Mouse (Mus musculus) thymus, postnatal 0 days (tissue): Measurements from ENCODE around the gene Ttc36. TPM values are rescaled to one million over a fixed set of nuclear protein-coding genes. Genes with fewer than 3 reads are reported as not detected.

Experiments used
- DNase-seq: peaks from one replicate; pipeline ENCODE4 v3.0.0-alpha.2; 2015; ENCODE audit warnings: low spot score
- polyA plus RNA-seq: library from polyadenylated mRNA; unstranded; fragments of >200 nt; fragmentation: Nextera tagmentation; extraction: Ambion mirVana; gene quantifications from 2 replicates; pipeline ENCODE4 v1.2.1, GENCODE M21; 2015

The Ttc36 gene
- 1.5 and 3.0 TPM in 2 replicates for polyA plus RNA-seq

DNA sequence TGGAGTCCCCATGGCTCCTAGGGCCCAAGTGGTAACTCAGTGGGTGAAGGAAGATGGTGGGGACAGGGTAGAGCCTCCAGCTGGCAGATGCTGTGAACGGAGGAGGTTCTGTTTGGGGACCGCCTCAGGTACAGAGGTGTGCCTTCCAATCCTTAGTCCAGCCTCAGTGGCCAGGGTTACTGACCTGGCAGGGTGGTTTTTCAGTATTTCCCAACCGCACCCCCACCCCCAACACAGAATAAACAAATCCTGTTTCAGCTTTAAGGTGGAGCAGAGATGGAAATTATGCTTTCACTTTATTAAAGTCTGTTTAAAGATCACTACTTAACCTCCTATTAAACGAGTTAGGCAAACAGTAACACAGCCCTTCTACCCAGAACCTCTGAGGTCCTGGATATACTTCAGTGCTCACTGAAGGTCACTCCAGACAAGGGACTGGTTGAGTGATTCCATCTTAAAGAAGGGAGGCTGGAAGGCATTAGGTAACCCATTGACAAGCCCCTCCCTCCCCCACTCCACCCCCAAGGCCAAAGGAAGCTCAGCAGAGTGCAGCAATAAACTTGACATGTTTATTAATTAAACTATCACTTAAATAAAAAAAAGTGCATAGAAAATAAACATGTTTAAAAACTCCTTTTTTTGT lies at the start of gene Ttc36:
Ttc36 (minus strand) TSS at position 265 of the 643 bp plus-strand sequence.
- DNase-seq = no peak

DNA sequence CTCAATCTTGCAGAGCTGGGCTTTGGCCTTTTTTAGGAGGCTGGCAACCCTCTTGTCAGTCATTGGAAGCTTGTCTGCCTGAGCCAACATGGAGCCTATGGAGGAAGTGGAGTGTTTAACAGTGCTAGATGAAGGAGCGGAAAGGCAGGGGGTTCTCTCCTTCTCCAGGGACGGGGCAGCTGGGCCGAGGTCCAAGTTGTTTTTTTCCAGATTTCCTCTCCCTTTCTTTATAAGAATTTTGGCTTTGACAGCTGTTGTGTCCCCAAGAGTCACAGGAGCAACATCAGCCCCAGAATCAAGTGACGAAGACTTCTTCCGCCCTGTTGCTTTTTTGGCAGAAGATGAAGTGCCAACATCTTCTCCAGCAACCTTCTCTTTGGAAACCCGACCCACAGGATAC lies 44.6 kb upstream of the Ttc36 start:
- DNase-seq = no peak

- DNase-seq = peak; percentile 55
Observed at GRCm38 (mm10) chr9:44841241-44841640, 38.4 kb upstream of the Ttc36 start.

DNA sequence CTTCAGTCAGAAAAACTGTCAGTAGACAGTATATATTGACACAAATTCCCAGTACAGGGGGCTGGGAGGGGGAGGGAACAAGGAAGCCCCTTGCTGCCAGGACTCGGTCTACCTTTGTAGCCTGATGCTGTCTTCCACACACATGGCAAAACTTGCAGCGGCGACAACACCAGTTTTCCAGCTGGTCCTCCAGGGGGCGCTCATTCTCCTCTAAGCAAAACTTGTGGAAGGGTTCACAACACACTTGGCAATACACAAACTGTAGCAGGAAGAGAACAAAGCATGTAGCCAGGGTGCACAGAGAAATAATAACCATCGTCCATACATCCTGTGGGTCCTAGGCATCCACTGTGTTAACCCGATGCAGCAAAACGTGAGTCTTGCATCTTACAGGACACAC lies 33.6 kb upstream of the Ttc36 start:
- DNase-seq = peak; percentile 80

DNA sequence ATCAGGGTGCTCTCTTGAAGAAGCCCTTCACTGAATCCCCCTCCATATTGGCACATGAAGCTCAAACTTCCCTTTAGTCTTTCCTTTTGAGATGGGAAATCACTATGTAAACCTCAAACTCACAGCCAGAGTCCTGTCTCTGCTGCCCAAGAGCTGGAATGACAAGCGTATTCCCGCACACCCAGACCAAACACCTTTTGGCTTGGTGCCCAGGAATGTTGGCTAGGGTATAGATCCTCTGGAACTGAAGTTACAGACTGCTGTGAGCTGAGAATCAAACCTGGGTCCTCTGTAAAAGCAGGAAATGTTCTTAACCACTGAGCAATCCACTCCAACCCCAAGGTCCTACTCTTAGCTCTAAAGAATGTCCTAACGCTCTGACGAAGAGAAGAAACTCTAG lies 29.5 kb upstream of the Ttc36 start:
- no peak for DNase-seq

DNA sequence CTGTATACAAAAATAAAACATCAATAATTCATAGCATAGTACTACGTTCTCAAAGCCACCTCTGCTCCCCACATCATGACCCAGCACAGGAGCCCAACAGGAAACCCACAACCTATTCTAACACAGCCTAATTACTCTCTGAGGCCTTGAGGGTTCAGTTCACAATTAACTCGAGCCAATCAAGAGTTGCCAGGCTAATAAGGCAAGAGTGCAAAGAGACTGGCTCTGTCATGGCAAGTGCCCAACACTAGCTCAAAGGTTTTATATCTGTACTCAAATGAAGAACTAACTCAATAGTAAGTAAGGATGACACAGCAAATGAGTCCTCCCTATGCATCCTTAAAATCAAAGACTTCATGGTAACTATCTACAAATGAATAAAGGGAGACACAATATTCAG lies 27.6 kb upstream of the Ttc36 start:
- no peak for DNase-seq

DNA sequence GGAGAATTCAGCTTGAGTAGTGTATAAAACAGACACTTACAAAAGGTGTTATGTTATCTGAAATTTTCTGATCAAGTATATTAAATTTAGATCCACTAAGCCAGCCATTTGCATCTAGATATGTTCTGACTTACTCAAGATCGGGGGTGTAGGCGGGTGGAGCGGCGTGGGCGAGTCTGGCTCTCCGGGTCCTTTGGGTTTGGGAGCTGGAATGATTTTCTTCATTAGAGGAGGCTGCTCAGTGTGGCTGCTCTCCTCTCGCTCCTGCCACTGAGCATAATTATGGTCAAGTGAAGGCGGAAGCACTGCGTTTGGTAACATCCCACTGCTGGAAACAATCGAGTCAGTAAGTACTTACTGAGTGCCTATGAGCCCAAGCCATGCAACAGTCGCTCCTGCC lies 26.1 kb upstream of the Ttc36 start:
- DNase-seq = no peak

DNA sequence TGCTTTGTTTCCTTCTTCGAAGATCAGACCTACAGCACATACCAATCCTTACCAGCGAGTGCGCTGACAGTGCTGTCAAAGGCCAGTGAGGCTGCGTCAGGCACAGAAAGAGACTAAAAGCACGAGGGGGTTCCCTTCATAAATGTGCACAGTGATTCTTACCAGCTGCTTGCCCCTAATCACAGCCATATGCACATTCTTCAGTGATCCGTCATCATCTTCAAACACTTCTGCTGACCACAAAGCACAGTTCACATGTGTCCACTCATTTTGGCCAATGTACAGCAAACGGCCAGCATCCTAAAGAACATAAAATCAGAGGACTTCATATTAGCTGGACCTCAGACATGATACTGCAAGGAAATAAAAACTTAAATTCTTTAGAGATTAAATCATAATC lies 23.8 kb upstream of the Ttc36 start:
- no peak for DNase-seq

GRCm38 (mm10) chr9:44819920-44820827 lies 17.3 kb upstream of the Ttc36 start:
- no peak for DNase-seq

DNA sequence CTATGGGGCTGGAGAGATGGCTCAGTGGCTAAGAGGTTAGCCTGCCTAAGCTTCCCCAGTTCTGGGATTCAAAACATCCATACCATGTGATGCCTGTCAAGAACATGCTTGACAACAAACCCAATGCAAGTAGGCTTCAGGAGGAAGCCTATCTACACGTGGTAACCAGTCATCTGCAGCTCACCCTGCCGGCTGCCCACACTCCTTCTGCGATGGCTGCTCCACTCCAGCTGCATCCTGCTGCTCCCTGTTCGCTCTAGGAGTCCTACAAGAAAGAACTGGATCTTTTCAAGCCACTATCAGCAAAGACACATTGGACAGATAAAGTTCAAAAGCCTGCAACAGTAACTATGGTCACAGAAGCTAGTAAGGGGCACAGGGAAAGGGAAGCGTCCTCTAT lies 14.7 kb upstream of the Ttc36 start:
- no peak for DNase-seq

- DNase-seq = no peak
Observed at GRCm38 (mm10) chr9:44814179-44814578, 11.3 kb upstream of the Ttc36 start.

- DNase-seq = no peak
Observed at GRCm38 (mm10) chr9:44810316-44810715, 7.4 kb upstream of the Ttc36 start.

DNA sequence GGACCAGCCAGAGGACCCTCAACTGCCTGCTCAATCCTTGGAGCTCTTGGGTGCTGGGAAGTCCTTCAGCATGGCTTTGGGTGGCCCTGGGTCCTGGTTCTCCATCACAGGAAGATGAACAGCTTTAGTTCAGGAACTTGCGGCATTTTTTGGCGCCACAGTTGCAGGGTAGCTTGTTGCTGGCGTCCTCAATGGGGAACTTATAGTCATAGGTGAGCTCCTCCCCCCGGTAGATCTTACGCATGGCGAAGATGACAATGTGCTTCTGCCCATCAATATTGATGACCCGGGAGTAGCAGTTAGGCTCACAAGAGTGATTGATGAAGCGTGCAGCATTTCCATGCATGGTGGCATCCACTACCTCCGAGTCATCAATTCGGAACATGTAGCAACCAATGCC lies 4.9 kb upstream of the Ttc36 start:
- DNase-seq = no peak

GRCm38 (mm10) chr9:44807141-44807540 lies 4.3 kb upstream of the Ttc36 start:
- no peak for DNase-seq

GRCm38 (mm10) chr9:44805536-44805935 lies 2.7 kb upstream of the Ttc36 start:
- DNase-seq = no peak

GRCm38 (mm10) chr9:44804678-44805077 lies 1.8 kb upstream of the Ttc36 start:
- no peak for DNase-seq

- no peak for DNase-seq
Observed at GRCm38 (mm10) chr9:44801669-44802068, 1.2 kb downstream of the Ttc36 start.

DNA sequence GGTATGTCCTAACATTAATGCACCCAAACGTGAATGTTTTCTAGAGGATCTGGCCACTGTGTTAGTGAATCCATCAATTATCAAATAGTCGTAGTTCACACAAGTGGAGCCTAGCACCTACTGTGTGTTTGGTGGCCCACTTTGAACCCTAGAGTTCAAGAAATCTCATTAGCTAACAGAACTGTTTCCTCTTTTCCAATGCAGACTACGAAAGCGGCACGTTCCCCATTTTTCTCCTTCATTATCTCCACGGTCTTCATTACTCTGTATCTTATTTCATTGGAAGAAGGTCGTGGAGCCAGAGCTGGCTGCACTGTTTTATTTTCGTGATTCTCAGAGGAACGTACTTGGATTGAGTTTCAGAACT lies 2.9 kb downstream of the Ttc36 start:
- DNase-seq = no peak

DNA sequence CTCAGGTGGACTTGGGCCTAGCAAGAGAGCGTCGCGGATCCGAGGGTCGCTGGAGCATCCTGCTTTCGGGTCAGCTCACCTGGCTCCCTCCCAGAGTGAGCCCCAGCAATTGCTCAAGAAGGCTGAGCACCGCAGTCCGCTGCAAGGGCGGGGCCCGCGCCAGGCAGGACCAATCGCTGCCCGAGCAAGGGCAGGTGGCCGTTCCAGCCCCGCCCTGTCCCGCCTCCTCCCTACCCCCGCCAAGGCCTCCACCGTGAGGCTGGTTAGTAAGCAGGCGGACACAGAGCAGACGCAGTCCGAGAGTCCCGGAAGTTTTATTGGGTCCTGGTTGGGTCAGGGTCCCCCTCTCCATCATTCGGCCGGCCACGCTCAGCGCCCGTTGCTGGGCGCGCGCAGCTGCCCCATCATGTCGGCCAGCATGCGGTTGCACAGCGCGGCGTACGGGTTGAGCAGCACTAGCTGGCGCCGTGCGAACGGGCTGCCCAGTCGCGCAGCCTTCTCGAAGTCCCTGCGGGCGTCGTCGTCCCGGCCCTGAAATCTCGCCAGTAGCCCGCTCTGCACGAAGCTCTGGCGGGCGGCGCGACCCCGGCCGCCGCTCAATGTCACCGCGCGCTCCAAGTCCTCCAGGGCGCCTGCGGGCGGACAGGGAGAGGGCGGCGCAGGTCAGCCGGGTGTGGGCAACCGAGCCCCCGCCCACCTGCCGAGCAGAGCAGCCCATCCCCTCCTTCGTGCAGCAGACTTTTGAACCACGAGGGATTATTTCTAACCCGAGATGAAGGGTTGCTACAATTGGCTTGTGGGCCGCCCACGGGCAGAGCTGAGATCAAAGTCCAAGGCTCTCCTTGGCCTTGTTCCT lies 3.5 kb downstream of the Ttc36 start, which contains the start of gene Tmem25:
Tmem25 (minus strand) TSS at position 206 of the 856 bp plus-strand sequence.
- DNase-seq = peak; percentile 47

- DNase-seq = no peak
Observed at GRCm38 (mm10) chr9:44798298-44798697, 4.6 kb downstream of the Ttc36 start.

- no peak for DNase-seq
Observed at GRCm38 (mm10) chr9:44792842-44793241, 10.0 kb downstream of the Ttc36 start.
